Mouse (Mus musculus): Measurements from ENCODE around the gene Bcl2l13.

DNA sequence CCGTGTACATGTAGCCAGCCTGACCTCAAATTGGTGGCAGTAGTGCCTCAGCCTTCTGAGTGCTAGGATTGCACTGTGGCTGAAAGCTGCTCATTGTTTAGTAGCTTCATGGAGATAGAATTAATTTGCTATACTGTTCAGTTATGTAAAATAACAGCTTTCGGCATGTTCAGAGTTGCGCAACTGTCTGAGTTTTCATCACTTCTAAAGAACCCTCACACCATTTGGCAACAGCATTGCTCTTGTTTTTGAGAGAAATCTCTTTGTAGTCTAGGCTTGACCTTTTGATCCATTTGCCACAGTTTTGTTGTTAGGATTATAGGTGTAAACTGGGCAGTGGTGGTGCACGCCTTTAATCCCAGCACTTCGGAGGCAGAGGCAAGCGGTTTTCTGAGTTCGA lies 4.2 kb downstream of the Bcl2l13 start:
- TF ChIP-seq CTCF (IDR thresholded peaks at IDR 0.05; ENCODE audit: extremely low read depth, insufficient read depth, low read length) (no peak), POLR2A (IDR thresholded peaks at IDR 0.05; ENCODE audit: extremely low read depth, insufficient read depth, low read length) (no peak)

Measured in cortical plate, adult 2 months (tissue).